Mouse (Mus musculus): Measurements from ENCODE around the gene Rfk. TPM values are rescaled to one million over a fixed set of nuclear protein-coding genes. Genes with fewer than 3 reads are reported as not detected.

Rfk gene
- polyA plus RNA-seq, 1 experiment from 2014 or later, result 49.8 TPM

Other genes with a start within 250 kb of the Rfk start
- 18.9 and 21.0 TPM in 2 replicates for gene Gcnt1, start 21.2 kb upstream of the Rfk start, polyA plus RNA-seq (2015; fragmentation: Nextera tagmentation; extraction: Ambion mirVana)